Mouse (Mus musculus) lung, postnatal 0 days (tissue): ENCODE measurements around the gene Gm17026.
"Not testable (repeated sequence)": the region's sequence is repeated elsewhere in the genome, so short reads cannot be mapped to it uniquely, and the experiment has no call there.

Experiments
- CTCF ChIP-seq: IDR thresholded peaks from 2 replicates; pipeline ENCODE4 v1.5.1; 2016; ENCODE audit warnings: antibody characterized with exemption, mild to moderate bottlenecking
- EP300 ChIP-seq: IDR thresholded peaks from 2 replicates; pipeline ENCODE4 v1.6.1; 2016; ENCODE audit warnings: antibody characterized with exemption, mild to moderate bottlenecking, control low read depth

- TF ChIP-seq CTCF, EP300: not testable (repeated sequence)
Observed at GRCm38 (mm10) chr14:42259948-42260347, at the start of gene Gm17026.
